Mouse (Mus musculus) liver, embryonic 15.5 days (tissue): ENCODE results near the gene Thegl. TPM values are rescaled to one million over a fixed set of nuclear protein-coding genes. Genes with fewer than 3 reads are reported as not detected.
"Not testable (repeated sequence)": the region's sequence is repeated elsewhere in the genome, so short reads cannot be mapped to it uniquely, and the experiment has no call there.

ENCODE experiments used
- ATAC-seq: fragments of 200-750 bp; cut with Nextera tagmentation; 2 replicates; pipeline ENCODE4 v1.8.0; 2017; ENCODE audit warnings: moderate number of reproducible peaks, mild to moderate bottlenecking, moderate library complexity; ENCODE audit not compliant: insufficient read depth
- H3K27ac ChIP-seq: fragments of 300-500 bp; sonication (generic); replicated peaks from 2 replicates; pipeline ENCODE4 v1.5.1; 2015; ENCODE audit warnings: mild to moderate bottlenecking, inconsistent platforms
- H3K27me3 ChIP-seq: fragments of 300-500 bp; sonication (generic); 2 replicates; pipeline ENCODE4 v1.6.1; 2015; ENCODE audit warnings: mild to moderate bottlenecking, inconsistent platforms
- H3K36me3 ChIP-seq: fragments of 300-500 bp; sonication (generic); replicated peaks from 2 replicates; pipeline ENCODE4 v1.6.1; 2015; ENCODE audit warnings: moderate library complexity, mild to moderate bottlenecking, inconsistent platforms
- H3K4me1 ChIP-seq: fragments of 300-500 bp; sonication (generic); replicated peaks from 2 replicates; pipeline ENCODE4 v1.6.1; 2015; ENCODE audit warnings: inconsistent platforms
- H3K4me2 ChIP-seq: fragments of 300-500 bp; sonication (generic); 2 replicates; pipeline ENCODE4 v1.6.1; 2015; ENCODE audit warnings: moderate library complexity, mild to moderate bottlenecking, inconsistent platforms
- H3K4me3 ChIP-seq: fragments of 300-500 bp; sonication (generic); replicated peaks from 2 replicates; pipeline ENCODE4 v1.5.1; 2015; ENCODE audit warnings: mild to moderate bottlenecking, inconsistent platforms
- H3K9ac ChIP-seq: fragments of 300-500 bp; sonication (generic); 2 replicates; pipeline ENCODE4 v1.6.1; 2015; ENCODE audit warnings: moderate library complexity, mild to moderate bottlenecking, inconsistent platforms
- H3K9me3 ChIP-seq: fragments of 300-500 bp; sonication (generic); replicated peaks from 2 replicates; pipeline ENCODE4 v1.6.1; 2016; ENCODE audit warnings: inconsistent platforms
- WGBS: fragments of 180-500 bp; shearing (Covaris S2); methylation state at CpG from one replicate; pipeline ENCODE4 v1.1.7; 2015; ENCODE audit warnings: mixed read lengths; ENCODE audit not compliant: insufficient replicate concordance; 5-methylcytosine and 5-hydroxymethylcytosine counted together
- polyA plus RNA-seq: library from polyadenylated mRNA; unstranded; fragments of >200 nt; fragmentation: Nextera tagmentation; extraction: Ambion mirVana; gene quantifications from 2 replicates; pipeline ENCODE4 v1.2.1, GENCODE M21; 2015

Gene Thegl
- polyA plus RNA-seq, 1 experiment from 2014 or later = 0.32 TPM

DNA sequence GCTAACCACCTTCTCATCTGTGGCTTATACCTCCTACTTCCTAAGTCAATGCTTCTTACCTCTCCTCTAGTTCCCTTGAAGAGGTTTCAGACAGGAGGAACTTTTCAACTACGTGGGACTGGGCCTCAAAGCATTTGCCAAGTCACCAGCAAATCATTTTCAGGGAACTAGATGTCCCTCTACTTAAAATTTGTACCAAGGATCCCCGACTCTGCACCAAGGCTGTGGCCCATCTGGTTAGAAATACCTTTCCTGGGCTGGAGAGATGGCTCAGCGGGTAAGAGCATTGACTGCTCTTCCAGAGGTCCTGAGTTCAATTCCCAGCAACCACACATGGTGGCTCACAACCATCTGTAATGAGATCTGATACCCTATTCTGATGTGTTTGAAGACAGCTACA, 80.4 kb downstream of the Thegl start:
- H3K36me3 ChIP-seq, H3K27ac ChIP-seq, H3K9me3 ChIP-seq, ATAC-seq, H3K4me2 ChIP-seq, H3K9ac ChIP-seq, H3K4me3 ChIP-seq: not testable (repeated sequence)
- Histone ChIP-seq H3K27me3 (peaks cover 49% of the 10 kb centered on the region), H3K4me1 (peaks cover 27% of the 10 kb centered on the region)
- 63% methylated on average over 3 of the region's 3 CpGs for WGBS

DNA sequence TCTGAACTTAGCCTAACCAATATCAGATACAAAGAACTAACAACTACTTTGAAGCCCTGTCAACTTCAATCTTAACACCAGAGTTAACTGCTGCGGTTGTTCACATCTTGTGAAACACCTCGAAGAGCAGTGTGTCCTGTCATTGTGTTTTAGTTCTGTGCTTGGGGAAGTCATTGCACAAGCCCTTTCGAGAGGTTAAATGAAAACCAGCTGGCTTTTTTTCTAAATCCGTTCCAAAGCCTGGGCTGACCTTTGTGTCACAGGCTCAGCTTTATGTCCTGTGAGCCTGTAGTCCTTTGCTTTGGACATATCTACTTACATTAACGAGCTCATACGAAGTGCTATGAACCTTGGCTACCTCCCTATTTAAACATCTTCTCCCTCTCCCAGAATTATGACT, 81.9 kb downstream of the Thegl start:
- Histone ChIP-seq H3K4me1 (peaks cover 27% of the 10 kb centered on the region), H3K4me3 (no peak overlapping the region), H3K4me2 (no peak overlapping the region), H3K27ac (no peak overlapping the region; the same call in 1 of the 2 replicates), H3K27me3 (peaks cover 53% of the 10 kb centered on the region), H3K9me3 (no peaks in the 10 kb centered on the region), H3K9ac (no peak overlapping the region), H3K36me3 (no peaks in the 10 kb centered on the region)
- peak; percentile 29; the same call in 1 of the 2 replicates for ATAC-seq
- WGBS = 37% methylated on average over 6 of the region's 6 CpGs

DNA sequence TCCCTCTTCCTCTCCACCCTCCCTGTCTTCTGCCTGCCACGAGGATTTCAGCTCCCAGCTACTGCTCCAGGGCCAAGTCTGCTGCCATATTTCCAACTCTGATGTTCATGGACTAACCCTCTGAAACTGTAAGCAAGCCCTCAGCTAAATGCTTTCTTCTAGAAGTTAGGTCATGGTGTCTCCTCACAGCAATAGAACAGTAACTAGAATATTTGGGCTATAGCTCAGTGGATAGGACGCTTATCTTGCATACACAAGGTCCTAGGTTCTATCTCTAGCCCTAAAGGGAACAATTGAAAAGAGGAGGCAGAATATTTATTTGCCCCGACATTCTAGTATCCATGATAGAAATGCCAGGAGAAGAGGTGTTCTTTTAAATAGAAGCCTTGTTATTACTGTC, 83.1 kb downstream of the Thegl start:
- H3K9ac ChIP-seq = no peak overlapping the region
- peaks cover 56% of the 10 kb centered on the region for H3K27me3 ChIP-seq
- no peak overlapping the region for H3K4me2 ChIP-seq
- no peak overlapping the region for H3K4me3 ChIP-seq
- peaks cover 27% of the 10 kb centered on the region for H3K4me1 ChIP-seq
- H3K36me3 ChIP-seq = no peaks in the 10 kb centered on the region
- WGBS = 58% methylated on average over 3 of the region's 3 CpGs
- H3K27ac ChIP-seq = no peak overlapping the region
- H3K9me3 ChIP-seq = no peaks in the 10 kb centered on the region
- no peak for ATAC-seq

DNA sequence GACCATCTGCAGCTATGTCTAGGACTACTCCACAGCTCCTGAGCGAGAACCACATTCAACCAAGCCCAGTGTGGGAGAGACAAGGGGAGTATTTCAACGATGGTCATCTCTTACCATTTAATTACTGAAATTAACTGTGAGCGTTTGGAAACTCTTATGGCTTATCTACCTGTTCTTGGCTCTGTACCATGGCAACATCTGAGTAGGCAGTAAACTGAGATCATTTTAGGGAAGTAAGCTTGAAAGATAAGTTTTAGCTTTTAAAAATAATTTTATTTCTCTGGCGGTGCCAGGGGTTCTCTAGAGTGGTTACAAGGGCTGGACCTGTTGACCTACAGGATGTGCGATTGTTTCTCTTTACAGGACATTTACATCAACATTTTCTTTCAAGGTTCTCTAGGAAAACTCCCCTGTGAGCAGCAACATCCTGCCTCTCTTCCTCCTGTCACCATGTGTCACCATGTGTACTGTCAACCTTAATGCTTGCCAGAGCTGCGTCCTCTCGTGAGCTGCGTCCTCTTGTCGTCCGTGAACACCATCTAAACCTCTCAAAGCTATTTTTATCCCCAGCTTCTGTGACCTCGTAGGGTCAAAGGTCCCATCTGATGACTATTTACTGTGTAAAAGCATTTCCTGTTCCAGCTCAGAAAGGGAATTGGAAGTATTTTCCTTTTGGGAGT, 83.6 kb downstream of the Thegl start:
- H3K4me3 ChIP-seq = no peak overlapping the region
- WGBS = 24% methylated on average over 11 of the region's 11 CpGs

DNA sequence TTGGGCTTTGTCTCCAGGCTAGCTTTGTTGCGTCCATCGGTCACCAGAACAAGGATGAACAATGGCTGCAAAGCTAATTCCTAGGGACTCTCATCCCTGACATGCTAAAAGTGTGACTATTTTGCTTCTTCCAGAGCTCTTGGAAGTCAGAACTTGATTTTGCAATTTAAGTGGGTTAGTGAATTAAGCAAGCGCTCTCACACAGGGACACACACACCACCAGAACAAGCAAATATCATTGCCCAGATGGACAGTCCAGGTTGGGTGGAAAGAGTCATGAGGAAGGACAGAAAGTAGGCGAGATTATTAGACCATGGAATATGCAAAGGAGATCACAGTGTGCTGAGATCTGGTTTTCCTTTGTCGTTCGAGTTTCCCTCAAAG, 84.2 kb downstream of the Thegl start:
- ATAC-seq = no peak
- H3K9ac ChIP-seq = no peak overlapping the region
- WGBS = 54% methylated on average over 6 of the region's 6 CpGs
- no peak overlapping the region for H3K4me3 ChIP-seq
- peaks cover 24% of the 10 kb centered on the region for H3K4me1 ChIP-seq
- no peak overlapping the region for H3K27ac ChIP-seq
- peaks cover 46% of the 10 kb centered on the region for H3K27me3 ChIP-seq
- no peaks in the 10 kb centered on the region for H3K9me3 ChIP-seq
- no peak overlapping the region for H3K4me2 ChIP-seq
- H3K36me3 ChIP-seq = no peaks in the 10 kb centered on the region

More for the DNA sequence above, 83.6 kb downstream of the Thegl start:
- Histone ChIP-seq H3K9ac (no peak overlapping the region), H3K27me3 (peaks cover 51% of the 10 kb centered on the region), H3K9me3 (no peaks in the 10 kb centered on the region), H3K4me1 (peaks cover 27% of the 10 kb centered on the region), H3K36me3 (no peaks in the 10 kb centered on the region), H3K4me2 (no peak overlapping the region), H3K27ac (no peak overlapping the region)
- ATAC-seq = no peak; the same call in 1 of the 2 replicates

DNA sequence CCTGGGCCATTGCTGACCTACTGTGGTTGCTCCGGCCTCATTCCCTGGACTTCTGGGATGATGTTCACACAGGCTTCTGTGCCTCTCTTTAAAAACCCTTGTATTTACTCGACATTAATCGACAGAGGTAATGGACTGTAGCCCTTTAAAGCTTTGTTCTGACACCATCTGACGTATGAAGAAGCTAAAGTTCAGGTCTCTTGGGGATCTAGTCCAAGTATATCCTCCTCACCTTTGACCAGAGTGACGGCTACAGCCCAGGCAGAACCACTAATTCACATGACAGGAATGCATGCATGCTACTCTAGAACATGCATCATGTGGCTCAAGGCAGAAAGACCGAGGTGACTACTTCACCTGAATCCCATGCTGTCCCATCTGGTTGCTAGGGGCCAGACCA, 84.9 kb downstream of the Thegl start:
- Histone ChIP-seq H3K27me3 (peaks cover 39% of the 10 kb centered on the region), H3K27ac (no peak overlapping the region), H3K36me3 (no peaks in the 10 kb centered on the region), H3K4me2 (no peak overlapping the region), H3K9ac (no peak overlapping the region), H3K9me3 (no peaks in the 10 kb centered on the region), H3K4me1 (peaks cover 17% of the 10 kb centered on the region), H3K4me3 (no peak overlapping the region)
- ATAC-seq = no peak
- 64% methylated on average over 6 of the region's 6 CpGs for WGBS

DNA sequence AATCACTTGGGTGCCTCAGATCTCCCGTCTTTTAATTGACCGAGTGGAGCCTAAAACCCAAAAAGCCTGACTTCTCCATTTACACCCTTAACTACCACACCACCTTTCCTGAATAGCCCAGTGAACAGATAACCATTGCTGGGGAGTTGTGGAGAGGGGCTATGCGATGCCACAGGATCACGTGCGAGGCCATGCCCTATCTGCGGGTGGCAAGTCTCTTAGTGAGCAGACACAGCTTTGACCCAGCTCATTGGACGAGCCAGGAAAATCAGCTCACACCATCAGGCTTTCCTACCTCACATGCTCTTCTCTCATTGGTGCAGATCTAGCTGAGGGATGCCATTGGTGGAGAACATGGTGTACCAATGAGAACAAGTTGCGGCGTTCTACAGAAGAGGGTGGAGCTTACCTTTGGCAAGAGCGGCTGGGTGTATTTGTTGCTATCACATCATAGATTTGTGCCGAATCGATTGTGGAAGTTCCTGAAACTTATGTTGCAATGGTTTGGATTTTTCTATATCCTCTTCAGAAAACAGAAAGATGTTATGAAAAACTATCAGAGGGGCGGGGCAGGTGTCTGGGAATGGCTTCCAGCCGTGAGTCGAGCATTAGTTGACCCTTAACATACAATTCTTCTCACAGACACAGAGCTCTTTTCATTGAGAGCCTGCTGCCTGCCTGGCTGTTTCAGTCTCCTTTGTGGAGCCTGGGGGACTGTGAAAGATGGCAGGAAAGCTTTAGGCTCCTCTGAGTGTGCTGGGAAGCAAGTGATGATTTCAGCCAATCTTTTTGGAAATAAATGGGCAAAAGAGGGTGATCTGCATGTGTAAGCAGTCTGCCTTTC, 86.9 kb downstream of the Thegl start:
- Histone ChIP-seq H3K9me3 (no peaks in the 10 kb centered on the region), H3K9ac (no peak overlapping the region), H3K27me3 (peaks cover 23% of the 10 kb centered on the region), H3K4me1 (0 out of 2 replicates have a peak, but pooled peaks cover 9% of the 10 kb centered on the region), H3K4me2 (no peak overlapping the region), H3K36me3 (no peaks in the 10 kb centered on the region), H3K27ac (no peak overlapping the region), H3K4me3 (no peak overlapping the region)
- ATAC-seq = no peak
- WGBS = 61% methylated on average over 15 of the region's 15 CpGs

DNA sequence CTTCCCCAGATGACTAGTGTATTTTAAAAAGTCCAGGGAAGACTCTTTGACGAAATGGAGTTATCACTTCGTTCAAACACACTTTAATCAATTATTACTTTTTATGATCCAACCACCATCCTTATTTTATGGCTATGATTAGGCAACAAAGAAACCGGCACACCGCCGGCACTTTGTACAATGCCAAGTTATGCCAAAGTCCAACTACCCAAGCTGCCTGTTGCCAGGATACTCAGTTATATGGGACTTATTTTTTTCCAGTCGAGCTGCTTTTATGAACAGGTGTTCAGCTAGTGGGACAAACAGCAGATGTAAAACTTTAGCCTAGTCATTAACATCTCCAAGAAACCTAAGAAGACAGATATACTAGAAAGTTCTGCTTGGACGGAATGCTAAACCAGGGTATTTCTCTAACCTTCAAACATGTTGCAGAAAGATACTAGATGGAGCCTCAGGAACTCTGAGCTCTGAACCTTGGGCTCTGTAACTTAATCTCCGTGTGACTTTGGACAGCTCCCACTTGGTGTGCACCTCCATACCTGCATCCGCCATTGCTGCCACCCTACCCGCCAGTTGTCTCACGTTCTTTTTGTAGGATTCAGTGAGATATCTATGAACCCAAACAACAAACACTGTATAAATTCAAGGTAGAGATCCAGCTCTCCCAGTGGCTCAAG, 91.5 kb downstream of the Thegl start:
- ATAC-seq = no peak
- H3K4me3 ChIP-seq = no peak overlapping the region
- H3K27ac ChIP-seq = no peak overlapping the region
- WGBS = 73% methylated on average over 11 of the region's 11 CpGs
- no peak overlapping the region for H3K9ac ChIP-seq
- no peak overlapping the region for H3K4me2 ChIP-seq
- no peaks in the 10 kb centered on the region for H3K9me3 ChIP-seq
- H3K4me1 ChIP-seq = no peaks in the 10 kb centered on the region
- no peaks in the 10 kb centered on the region for H3K36me3 ChIP-seq
- peaks cover 10% of the 10 kb centered on the region; the same call in 1 of the 2 replicates for H3K27me3 ChIP-seq

DNA sequence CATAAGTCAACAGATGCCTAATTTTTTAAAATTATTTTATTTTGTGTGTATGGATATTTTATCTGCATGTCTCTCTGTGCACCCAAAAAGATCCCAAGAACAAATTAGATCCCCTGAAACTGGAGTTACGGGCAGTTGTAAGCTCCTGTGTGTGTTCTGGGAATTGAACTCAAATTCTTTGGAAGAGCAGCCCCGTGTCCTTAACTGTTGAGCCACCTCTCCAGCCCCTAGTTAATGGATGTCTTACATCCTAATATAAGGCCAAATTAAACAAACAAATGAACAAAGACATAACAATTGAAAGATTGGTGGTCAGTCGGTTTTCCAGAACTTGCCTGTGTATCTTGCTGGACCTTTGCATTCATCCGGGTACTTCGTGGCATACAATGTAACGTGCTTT, 93.0 kb downstream of the Thegl start:
- WGBS = 72% methylated on average over 6 of the region's 6 CpGs
- Histone ChIP-seq H3K27ac (no peak overlapping the region), H3K27me3 (no peaks in the 10 kb centered on the region), H3K9me3 (no peaks in the 10 kb centered on the region), H3K4me1 (no peaks in the 10 kb centered on the region), H3K4me3 (no peak overlapping the region), H3K4me2 (no peak overlapping the region), H3K36me3 (no peaks in the 10 kb centered on the region), H3K9ac (no peak overlapping the region)
- no peak for ATAC-seq

DNA sequence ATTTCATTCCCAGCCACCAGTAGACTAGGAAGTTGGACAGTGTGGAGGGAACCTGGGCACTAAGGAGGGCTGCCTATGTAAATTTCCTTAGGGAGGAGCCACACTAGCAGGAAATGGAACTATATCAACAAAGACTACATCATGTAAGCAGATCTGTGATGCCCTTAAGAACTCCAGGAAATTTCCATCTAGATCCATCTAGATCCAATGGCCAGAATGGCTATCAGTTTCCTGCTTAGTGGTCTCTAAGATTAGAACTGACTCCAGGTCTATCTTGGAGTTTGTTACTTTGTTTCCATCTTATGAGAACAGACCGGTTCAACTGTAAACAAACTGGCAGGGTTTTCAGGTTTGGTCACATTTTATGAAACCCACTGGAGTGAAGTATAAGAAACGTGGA, 94.0 kb downstream of the Thegl start:
- no peaks in the 10 kb centered on the region for H3K36me3 ChIP-seq
- WGBS = 44% methylated on average over 2 of the region's 2 CpGs
- no peak for ATAC-seq
- H3K9me3 ChIP-seq = no peaks in the 10 kb centered on the region
- H3K27me3 ChIP-seq = no peaks in the 10 kb centered on the region
- H3K4me3 ChIP-seq = no peak overlapping the region
- H3K4me2 ChIP-seq = no peak overlapping the region
- no peaks in the 10 kb centered on the region for H3K4me1 ChIP-seq
- no peak overlapping the region for H3K9ac ChIP-seq
- H3K27ac ChIP-seq = no peak overlapping the region
